Mouse (Mus musculus): ENCODE results near the gene Tagln2. TPM values are rescaled to one million over a fixed set of nuclear protein-coding genes. Genes with fewer than 3 reads are reported as not detected.

Tagln2 gene
- polyA plus RNA-seq, 1 experiment from 2014 or later: 46.6 TPM

DNA sequence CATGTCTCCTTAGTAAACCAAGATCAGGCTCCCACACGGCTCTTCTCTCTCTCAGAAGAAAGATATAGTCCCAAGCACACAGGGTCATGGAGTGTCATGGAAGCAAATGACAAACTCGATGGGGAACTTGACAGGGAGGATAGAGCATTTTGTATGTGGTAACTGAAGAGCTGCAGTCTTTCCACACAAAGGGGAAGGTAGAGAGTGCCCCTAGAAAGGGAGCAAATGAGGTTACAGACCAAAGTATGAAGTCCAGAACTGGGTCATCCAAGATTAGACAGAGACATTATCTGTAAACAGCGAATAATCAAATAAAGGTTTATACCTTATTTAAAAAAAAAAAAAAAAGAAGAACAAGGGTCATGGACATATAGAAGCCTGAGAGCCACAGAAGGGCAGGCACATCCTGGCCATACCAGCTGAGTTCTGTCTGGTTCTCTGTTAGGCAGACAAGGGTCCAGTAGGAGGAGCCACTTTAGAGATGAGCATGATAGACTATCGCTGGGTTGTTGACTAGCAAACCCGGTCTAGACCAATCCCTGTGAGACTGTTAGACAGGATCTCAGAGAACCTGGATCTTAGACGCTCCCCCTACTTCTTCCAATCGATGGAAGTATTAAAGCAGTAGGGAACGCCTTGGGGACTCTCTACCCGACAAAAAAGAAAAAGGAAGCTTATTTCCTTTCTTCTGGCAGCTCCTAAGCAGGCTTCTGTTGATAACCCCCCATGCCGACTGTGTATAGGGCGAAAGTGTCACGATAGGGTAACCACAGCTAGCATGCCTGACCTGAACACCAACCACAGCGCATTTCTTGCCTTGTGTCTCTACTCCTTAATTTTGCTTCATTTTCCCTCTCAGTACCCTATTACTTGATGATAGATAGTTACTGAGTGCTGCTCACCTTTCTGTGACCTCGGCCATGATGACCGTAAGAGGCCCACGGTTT lies 36.2 kb upstream of the Tagln2 start:
- H3K36me3 ChIP-seq: no peaks in the 10 kb centered on the region
- no peak for ATAC-seq (replicated peaks)
- H3K27ac ChIP-seq (replicated peaks): no peak overlapping the region
- no peaks in the 10 kb centered on the region for H3K4me1 ChIP-seq
- H3K9me3 ChIP-seq: no peaks in the 10 kb centered on the region
- no peaks in the 10 kb centered on the region for H3K27me3 ChIP-seq
- 91% methylated on average over 16 of the region's 16 CpGs for WGBS
- no peak overlapping the region for H3K9ac ChIP-seq (replicated peaks)
- H3K4me2 ChIP-seq (replicated peaks): no peak overlapping the region
- H3K4me3 ChIP-seq: no peak overlapping the region

GRCm38 (mm10) chr1:172468301-172468877 lies 31.5 kb upstream of the Tagln2 start:
- H3K36me3 ChIP-seq: no peaks in the 10 kb centered on the region
- no peaks in the 10 kb centered on the region for H3K9me3 ChIP-seq
- ATAC-seq (replicated peaks): no peak
- no peak overlapping the region for H3K4me3 ChIP-seq
- no peak overlapping the region for H3K27ac ChIP-seq (replicated peaks)
- WGBS: 76% methylated on average over 11 of the region's 11 CpGs
- H3K27me3 ChIP-seq: no peaks in the 10 kb centered on the region
- no peak overlapping the region for H3K4me2 ChIP-seq (replicated peaks)
- H3K9ac ChIP-seq (replicated peaks): no peak overlapping the region
- H3K4me1 ChIP-seq: no peaks in the 10 kb centered on the region

GRCm38 (mm10) chr1:172469373-172469772 lies 30.5 kb upstream of the Tagln2 start:
- no peak overlapping the region for H3K9ac ChIP-seq (replicated peaks)
- H3K9me3 ChIP-seq: no peaks in the 10 kb centered on the region
- ATAC-seq (replicated peaks): no peak
- no peak overlapping the region for H3K27ac ChIP-seq (replicated peaks)
- WGBS: 87% methylated on average over 5 of the region's 5 CpGs
- no peak overlapping the region for H3K4me2 ChIP-seq (replicated peaks)
- H3K27me3 ChIP-seq: no peaks in the 10 kb centered on the region
- no peak overlapping the region for H3K4me3 ChIP-seq
- H3K36me3 ChIP-seq: no peaks in the 10 kb centered on the region
- H3K4me1 ChIP-seq: no peaks in the 10 kb centered on the region

GRCm38 (mm10) chr1:172469810-172470448 lies 29.9 kb upstream of the Tagln2 start:
- WGBS: 76% methylated on average over 8 of the region's 8 CpGs
- H3K27ac ChIP-seq (replicated peaks): no peak overlapping the region
- ATAC-seq (replicated peaks): no peak

GRCm38 (mm10) chr1:172472909-172473308 lies 26.9 kb upstream of the Tagln2 start:
- Histone ChIP-seq H3K9ac (replicated peaks) (no peak overlapping the region), H3K4me2 (replicated peaks) (no peak overlapping the region), H3K4me1 (no peaks in the 10 kb centered on the region), H3K27me3 (no peaks in the 10 kb centered on the region), H3K27ac (replicated peaks) (no peak overlapping the region), H3K4me3 (no peak overlapping the region), H3K9me3 (no peaks in the 10 kb centered on the region), H3K36me3 (no peaks in the 10 kb centered on the region)
- no peak for ATAC-seq (replicated peaks)

More at GRCm38 (mm10) chr1:172469810-172470448, 29.9 kb upstream of the Tagln2 start:
- Histone ChIP-seq H3K36me3 (no peaks in the 10 kb centered on the region), H3K4me1 (no peaks in the 10 kb centered on the region), H3K27me3 (no peaks in the 10 kb centered on the region), H3K9ac (replicated peaks) (no peak overlapping the region), H3K4me3 (no peak overlapping the region), H3K9me3 (no peaks in the 10 kb centered on the region), H3K4me2 (replicated peaks) (no peak overlapping the region)

DNA sequence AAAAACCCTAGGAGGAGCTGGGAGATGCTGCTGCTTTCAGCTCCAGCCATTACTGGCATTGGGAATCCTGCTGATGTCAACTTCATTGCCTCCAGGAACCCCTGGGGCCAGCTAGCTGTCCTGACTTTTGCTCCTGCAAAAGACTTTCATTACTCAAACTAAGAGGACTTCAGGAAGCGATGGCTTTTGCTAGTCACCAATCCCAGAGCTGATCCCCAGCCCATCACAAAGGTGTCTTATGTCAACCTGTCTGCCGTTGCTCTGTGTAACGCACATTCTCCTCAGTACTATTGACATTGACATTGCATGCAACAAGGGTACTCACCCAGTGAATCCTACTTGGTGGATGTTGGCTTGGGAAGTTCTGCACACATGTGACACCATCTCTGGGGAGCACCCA lies 25.7 kb upstream of the Tagln2 start:
- WGBS: 88% methylated on average over 3 of the region's 3 CpGs

GRCm38 (mm10) chr1:172475054-172475741 lies 24.6 kb upstream of the Tagln2 start, which contains the start of gene Slamf9:
Slamf9 (plus strand) TSS chr1:172475358.
- Histone ChIP-seq H3K27ac (replicated peaks) (no peak within 1 kb of the TSS), H3K27me3 (no peaks in the 10 kb centered on the region), H3K9ac (replicated peaks) (no peak within 1 kb of the TSS), H3K36me3 (no peaks in the 10 kb centered on the region), H3K9me3 (no peaks in the 10 kb centered on the region), H3K4me3 (no peak within 1 kb of the TSS), H3K4me1 (no peaks in the 10 kb centered on the region), H3K4me2 (replicated peaks) (no peak within 1 kb of the TSS)
- WGBS: 78% methylated on average over 7 of the region's 7 CpGs
- no peak for ATAC-seq (replicated peaks)

More for the DNA sequence above, 25.7 kb upstream of the Tagln2 start:
- ATAC-seq (replicated peaks): no peak
- Histone ChIP-seq H3K4me3 (no peak overlapping the region), H3K36me3 (no peaks in the 10 kb centered on the region), H3K9me3 (no peaks in the 10 kb centered on the region), H3K27me3 (no peaks in the 10 kb centered on the region), H3K4me2 (replicated peaks) (no peak overlapping the region), H3K9ac (replicated peaks) (no peak overlapping the region), H3K27ac (replicated peaks) (no peak overlapping the region), H3K4me1 (no peaks in the 10 kb centered on the region)

DNA sequence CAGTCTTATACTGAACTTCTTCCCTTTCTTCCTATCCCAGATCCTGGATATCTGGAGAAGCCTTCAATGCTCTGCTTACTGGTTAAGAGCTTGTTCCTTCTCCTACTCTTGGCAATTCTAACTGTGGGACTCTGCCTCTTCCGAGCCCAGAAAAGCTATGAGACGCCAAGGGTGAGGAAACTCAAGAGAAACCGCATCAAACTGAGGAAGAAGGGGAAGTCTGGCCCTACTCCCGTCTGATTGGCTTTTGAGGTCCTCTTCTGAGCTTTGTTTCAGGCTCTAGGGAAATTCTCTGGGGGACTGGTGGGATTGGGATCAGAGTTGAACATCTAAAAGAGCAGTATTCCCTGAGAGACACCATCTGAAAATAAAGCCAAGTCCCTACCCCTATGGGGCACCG lies 21.8 kb upstream of the Tagln2 start:
- no peaks in the 10 kb centered on the region for H3K27me3 ChIP-seq
- no peaks in the 10 kb centered on the region for H3K36me3 ChIP-seq
- no peaks in the 10 kb centered on the region for H3K9me3 ChIP-seq
- no peak overlapping the region for H3K9ac ChIP-seq (replicated peaks)
- no peak overlapping the region for H3K27ac ChIP-seq (replicated peaks)
- no peak for ATAC-seq (replicated peaks)
- H3K4me3 ChIP-seq: no peak overlapping the region
- H3K4me2 ChIP-seq (replicated peaks): no peak overlapping the region
- WGBS: 85% methylated on average over 5 of the region's 5 CpGs
- peaks cover 9% of the 10 kb centered on the region for H3K4me1 ChIP-seq

- Histone ChIP-seq H3K9ac (replicated peaks) (no peak overlapping the region), H3K36me3 (no peaks in the 10 kb centered on the region), H3K4me2 (replicated peaks) (no peak overlapping the region), H3K27ac (replicated peaks) (no peak overlapping the region), H3K4me3 (no peak overlapping the region), H3K27me3 (no peaks in the 10 kb centered on the region), H3K9me3 (no peaks in the 10 kb centered on the region), H3K4me1 (peaks cover 32% of the 10 kb centered on the region)
- ATAC-seq (replicated peaks): no peak
- 89% methylated on average over 4 of the region's 4 CpGs for WGBS
Measured at GRCm38 (mm10) chr1:172480376-172480775, 19.5 kb upstream of the Tagln2 start.

- H3K4me3 ChIP-seq: peak overlapping the region; percentile 87
- H3K4me1 ChIP-seq: peaks cover 40% of the 10 kb centered on the region
- no peak overlapping the region for H3K27ac ChIP-seq (replicated peaks)
- no peak for ATAC-seq (replicated peaks)
- no peaks in the 10 kb centered on the region for H3K27me3 ChIP-seq
- WGBS: 19% methylated on average over 13 of the region's 13 CpGs
- H3K4me2 ChIP-seq (replicated peaks): peak overlapping the region; percentile 87
- no peaks in the 10 kb centered on the region for H3K36me3 ChIP-seq
- peak overlapping the region; percentile 58 for H3K9ac ChIP-seq (replicated peaks)
- H3K9me3 ChIP-seq: no peaks in the 10 kb centered on the region
Measured at GRCm38 (mm10) chr1:172481111-172481510, 18.7 kb upstream of the Tagln2 start.

- Histone ChIP-seq H3K4me2 (replicated peaks) (peak within 1 kb of the TSS; percentile 87), H3K27ac (replicated peaks) (peak within 1 kb of the TSS; percentile 66), H3K36me3 (no peaks in the 10 kb centered on the region), H3K27me3 (no peaks in the 10 kb centered on the region), H3K9ac (replicated peaks) (peak within 1 kb of the TSS; percentile 78), H3K4me3 (peak within 1 kb of the TSS; percentile 87), H3K9me3 (no peaks in the 10 kb centered on the region), H3K4me1 (peaks cover 46% of the 10 kb centered on the region)
- peak; percentile 96 for ATAC-seq (replicated peaks)
- under 1% methylated on average over 38 of the region's 38 CpGs for WGBS
Measured at GRCm38 (mm10) chr1:172481540-172482280, 18.1 kb upstream of the Tagln2 start, which contains the start of gene Igsf9. Igsf9 (plus strand) TSS chr1:172481788.
